Mouse (Mus musculus): ENCODE data around the gene Ssbp1.

The Ssbp1 gene

DNA sequence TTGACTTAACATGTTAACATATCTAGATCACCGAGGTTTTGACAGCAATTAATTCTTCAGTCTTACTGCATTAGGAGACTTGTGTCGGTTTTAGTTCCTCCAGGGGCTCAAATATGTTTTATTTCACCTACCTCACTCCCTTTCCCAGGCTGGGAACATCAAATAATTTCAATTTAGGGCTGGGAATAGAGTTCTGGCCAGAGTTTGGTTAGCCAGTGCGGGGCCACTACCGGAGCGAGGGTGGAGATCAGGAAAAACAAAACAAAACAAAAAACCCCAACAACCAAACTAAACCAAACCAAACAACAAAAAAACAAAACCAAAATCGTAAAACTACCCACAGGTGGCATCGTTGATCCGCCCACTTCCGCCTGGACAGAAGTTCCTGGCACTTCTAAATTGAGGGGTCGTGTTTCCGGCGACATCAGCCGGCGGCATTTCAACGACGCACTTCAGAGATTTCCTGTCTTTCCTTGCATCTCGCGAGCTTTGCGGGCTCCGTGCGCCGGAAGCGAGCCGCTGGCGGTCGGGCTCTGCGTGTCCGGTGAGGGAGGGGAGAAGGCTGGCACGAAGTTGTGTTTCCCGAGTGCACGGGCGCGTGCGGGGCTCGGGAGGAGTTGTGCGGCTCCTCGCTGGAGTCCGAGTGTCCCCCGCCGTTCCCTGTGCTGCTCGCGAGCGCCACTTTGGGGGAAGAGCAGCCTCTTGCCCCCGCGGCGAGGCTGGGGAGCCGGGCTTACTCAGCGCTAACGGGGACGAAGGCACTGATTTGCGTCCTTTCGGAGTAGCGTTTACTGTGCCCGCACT is at the start of gene Ssbp1:
TSS of gene Ssbp1 (plus strand) at position 437 of the 804 bp plus-strand sequence.
- peak; percentile 81 to 85 for DNase-seq (ENCODE audit: low spot score in 2 of 2)

DNA sequence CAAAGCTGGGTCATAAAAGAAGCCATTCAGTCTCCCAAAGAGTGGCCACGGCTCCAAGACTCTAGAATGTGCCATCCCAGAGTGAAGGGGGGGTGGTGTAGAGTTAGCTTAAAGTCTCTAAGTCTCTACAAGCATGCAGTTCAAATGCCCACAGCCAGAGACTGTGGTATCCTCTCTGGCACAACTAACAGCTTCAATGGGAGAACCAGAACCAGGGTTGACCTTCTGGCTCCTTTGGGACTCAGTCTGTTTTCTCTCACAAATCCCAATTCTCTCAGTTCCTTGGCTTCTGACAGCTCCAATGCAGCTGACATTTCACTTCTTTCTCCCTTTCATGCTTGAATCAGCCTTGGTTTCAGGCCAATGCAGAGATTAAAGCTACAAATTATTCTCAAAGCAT is 48.1 kb upstream of the Ssbp1 start:
- DNase-seq (ENCODE audit: low spot score in 2 of 2): no peak

DNA sequence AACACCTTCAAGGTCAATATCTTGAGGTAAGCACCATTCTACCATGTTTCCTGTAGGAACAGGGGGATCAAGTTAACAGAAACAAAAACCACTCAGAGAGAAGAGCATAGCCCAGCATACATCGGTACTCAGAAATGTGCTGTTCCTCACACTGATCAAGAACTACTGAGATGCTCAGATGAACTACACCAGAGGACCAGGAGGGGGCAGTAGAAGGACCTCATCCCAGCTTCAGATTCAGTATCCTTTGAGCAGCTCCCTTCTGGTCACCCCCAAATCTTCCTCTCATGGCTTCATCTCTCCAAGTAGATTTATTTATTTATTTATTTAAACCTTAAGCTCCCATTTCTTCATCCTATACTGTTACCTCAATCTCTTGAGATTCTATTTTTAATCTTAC is 47.4 kb upstream of the Ssbp1 start:
- no peak for DNase-seq (ENCODE audit: low spot score in 2 of 2)

DNA sequence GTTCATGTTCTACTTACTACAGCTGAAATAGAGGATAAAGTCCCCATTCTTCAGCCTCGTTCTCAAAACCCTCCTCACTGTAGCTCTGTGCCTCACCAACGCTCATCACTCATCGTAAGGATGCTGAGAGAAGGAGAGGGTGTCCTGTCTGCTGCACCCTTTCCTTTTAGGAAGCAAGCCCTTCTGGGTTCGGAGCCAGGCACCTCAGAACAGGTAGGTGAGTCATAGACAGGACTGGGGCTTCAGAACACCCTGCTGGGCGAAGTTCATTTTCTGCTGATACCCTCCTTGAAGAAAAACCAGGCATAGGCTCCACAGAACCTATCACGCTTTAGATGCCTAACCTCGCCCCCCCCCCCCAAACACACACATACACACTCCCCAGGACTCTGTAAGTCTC is 43.7 kb upstream of the Ssbp1 start:
- DNase-seq (ENCODE audit: low spot score in 2 of 2): no peak

DNA sequence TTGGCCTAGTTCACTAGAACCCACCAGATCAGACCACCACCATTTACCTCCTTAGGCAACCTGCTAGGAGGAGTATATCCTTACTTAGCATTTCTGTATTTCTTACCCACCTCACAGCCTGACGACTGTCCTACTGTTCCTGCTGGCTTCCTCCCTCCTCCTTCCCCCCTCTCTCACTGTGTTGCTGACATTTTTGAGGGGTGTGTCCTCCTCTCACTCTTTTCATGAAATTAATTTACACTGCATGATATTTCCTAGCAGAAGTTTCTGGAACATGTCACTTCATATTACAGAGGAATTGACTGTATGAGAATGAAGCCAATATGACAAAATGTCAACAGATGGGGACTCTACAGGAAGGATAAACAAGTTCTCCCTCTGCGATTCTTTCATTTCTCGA is 42.5 kb upstream of the Ssbp1 start:
- no peak for DNase-seq (ENCODE audit: low spot score in 2 of 2)

DNA sequence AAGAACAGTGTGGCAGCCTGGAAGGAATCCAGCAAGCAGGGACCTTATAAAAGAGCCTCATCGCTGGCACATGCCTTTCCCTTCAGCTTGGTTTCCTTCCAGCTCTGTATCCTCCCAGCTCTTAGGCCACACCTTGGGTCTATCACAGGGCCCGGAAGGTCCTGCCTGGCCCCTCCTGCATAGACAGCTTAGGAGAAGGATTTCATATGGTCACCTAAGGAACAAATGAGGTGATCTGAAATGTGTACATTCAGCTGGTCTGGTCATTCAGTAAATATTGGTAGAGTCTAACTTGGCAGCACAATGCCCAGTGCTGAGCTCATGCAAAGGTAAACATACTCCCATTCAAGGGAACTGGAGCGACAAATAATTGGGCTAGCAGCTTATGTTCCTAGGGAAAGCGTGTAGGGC is 41.6 kb upstream of the Ssbp1 start:
- DNase-seq (ENCODE audit: low spot score in 2 of 2): no peak

DNA sequence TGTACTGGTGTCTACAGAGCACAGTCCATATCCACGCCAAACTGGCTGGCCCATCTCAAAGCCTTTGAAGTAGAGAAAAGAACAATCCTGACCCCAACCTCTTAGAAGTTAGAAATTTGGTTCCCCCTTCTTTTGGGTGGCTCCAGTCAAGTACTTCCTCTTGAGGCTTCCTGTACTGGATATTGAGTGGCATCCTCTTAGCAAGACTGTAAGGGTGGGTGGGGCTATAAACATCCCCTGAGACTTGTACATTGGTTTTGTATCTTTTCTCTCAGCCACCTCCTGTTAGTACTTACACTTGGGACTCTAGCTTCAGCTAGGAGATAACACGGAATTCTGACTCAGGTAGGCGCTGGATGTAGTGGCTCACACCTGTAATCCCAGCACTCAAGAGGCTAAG is 40.9 kb upstream of the Ssbp1 start:
- no peak for DNase-seq (ENCODE audit: low spot score in 2 of 2)

DNA sequence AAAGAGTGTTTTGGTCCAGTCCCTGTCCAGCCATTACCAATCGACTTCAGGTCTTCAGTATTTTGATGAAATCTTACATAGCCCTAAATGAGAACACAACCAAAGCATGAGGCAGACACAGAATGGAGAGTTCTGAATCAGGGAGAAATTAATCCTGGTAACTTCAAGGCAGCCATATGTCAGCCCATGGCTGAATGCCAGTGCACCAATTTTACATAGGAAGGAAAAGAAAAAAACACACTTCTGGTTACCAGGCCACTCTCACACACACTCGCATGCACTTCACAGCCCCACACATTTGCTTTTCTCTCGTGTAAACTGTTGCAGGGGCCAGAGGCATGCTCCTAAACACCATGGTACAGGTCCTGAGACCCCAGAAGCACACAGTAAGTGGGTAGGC is 40.3 kb upstream of the Ssbp1 start:
- no peak for DNase-seq (ENCODE audit: low spot score in 2 of 2)

DNA sequence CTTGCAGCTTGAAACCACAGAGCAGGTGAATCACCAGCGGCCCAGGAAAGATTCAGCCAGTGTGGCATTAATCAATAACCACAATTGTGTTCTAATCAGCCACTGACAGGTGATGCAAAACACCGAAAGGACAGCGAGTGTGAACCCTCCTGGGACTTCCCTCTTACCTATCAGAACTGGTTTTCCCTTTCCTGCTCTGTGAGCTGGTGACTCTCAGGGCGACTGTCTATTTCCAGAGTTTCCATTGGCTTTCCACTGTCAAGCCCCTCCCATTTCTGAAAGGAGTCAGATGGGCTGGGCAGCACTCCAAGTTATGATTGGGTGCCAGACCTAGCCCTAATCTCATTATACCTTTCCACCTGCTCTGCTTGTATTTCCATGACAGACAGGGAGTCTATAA is 39.8 kb upstream of the Ssbp1 start:
- DNase-seq (ENCODE audit: low spot score in 2 of 2): no peak

DNA sequence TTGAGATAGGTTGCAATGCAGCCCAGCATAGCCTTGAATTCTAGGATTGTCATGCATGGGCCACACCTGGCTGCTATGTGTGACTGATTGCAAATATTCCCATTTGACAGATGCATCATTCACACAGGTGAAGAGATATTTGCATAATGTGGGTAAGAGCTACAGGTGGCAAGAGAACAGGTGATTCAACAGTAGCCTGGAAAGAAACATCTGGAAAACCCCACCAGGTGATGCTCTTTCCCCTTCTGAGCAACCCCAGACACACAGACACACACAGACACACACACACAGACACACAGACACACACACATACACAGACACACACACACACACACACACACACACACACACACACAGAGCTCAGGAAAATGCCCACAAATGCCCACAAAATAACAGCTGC is 39.3 kb upstream of the Ssbp1 start:
- no peak for DNase-seq (ENCODE audit: low spot score in 2 of 2)

DNA sequence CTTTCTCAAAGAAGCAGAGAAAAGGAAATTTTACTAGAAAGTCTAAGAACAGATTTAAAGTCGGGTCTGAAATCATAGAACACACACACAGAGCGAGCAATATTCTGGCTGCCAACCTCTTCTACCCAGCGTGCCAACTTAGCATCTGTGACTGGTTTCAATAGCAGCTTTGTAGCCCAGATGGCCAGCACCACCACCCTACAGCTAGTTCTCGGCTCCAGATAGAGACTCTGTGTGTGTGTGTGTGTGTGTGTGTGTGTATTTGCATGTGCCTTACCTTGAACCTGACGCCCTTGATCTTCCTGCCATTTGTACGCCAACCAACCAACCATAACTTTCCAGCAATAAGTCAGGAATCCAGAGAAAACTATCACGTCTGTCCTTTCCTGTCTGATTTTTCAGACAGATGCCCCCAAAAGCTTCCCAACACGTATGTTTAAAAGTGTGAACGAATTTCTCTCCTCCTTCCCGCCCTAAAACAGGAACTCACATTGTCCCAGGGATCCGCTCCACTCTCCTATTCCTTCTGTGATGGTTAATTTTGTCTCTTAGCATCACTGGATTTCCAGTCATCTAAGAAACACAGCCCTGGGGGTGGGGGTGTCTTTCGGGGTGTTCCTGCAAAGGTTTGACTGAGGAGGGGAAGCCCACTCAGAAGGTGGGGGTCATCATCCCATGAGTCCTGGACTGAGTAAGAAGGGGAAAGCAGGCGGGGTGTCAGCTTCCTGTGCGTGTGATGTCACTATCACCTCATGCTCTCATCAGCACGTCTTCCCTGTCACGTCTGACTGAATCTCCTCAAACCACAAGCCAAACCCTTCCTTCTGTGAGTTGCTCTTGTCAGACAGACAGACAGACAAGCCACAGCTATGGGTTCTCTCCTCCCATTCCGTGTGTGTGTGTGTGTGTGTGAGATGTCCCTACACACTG is 38.5 kb upstream of the Ssbp1 start:
- peak in 1 of 2 experiments; percentile 41 for DNase-seq (ENCODE audit: low spot score in 2 of 2)

DNA sequence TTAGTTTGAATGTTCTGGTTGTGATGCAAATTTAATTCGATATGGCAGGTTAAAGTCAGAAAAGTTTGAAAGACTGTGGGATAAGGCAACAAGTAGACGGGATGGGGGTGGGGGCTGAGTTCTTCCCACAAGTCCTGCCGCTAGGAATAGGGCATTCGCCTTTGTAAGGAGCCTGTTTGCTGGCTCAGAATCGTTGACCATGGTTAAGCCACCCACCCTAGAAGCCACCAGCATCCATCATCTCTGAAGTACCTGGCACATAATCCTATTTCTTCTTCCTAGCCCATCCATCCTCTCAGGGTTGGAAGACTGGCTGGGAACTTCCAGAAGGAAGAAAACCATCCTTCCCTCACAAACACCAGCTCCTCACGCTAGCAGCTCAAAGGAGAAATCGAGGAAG is 36.5 kb upstream of the Ssbp1 start:
- no peak for DNase-seq (ENCODE audit: low spot score in 2 of 2)

DNA sequence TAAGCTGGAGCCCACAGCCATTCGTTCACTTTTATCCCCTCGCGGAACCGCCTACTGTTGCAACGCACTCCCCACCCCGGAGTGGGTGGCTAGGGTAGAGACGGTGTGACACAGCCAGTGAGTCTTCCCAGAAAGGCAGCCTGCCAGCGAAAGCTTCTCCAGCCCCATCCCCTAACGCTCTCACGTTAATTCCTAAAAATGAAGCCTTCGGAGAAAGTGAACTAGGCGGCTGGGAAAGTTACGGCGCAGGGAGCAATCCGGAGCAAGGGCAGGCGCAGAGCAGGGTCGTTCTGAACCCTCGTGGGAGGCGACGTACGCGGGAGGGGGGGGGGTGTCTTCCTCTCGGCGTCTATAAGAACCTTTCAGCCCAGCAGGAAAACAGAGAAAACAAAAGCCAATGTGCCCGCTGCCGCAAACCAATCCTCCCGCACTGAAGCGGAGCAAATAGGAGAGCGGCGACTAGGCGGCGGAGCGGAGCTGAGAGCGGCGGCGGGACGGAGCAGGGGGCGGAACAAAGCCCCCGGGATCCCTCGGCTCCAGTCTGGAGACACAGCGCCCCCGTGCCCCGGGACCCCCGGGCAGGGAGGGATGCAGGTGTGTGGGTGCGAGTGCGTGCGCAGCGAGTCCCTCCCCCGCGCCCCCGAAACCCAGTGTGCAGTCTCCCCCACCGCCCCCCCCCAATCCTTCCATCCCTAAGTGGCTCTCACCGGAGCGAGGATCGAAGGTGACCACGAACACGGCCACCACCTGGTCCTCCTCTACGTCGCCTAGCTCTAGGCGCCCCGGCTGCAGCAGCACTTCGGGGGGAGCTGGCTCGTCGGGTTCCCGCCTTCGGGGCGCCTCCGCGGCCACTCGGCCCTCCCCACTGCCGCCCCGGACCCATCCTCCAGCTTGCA is 35.8 kb upstream of the Ssbp1 start:
- DNase-seq (ENCODE audit: low spot score in 2 of 2): peak; percentile 38 to 48

DNA sequence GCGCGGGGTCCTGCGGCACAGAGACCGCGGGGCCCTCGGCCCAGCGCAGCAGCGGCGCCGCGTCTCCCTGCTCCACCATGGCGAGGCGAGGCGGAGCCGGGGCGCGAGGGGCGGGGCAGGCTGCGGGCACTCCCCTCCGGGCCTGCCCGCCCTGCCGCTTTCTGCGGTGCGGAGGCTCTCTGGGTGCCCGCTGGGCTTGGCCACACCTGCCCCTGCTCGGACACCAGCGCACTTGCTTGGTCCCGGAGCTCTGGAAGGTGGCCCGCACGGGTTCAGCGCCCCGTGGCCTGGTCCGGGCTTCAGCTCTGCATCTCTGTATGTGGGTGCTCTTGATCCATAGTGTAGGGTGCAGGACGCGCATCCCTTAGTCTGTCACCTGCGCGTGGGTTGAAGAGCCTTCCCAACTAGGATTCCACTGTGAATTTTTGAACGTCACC is 35.1 kb upstream of the Ssbp1 start, which contains the start of gene E330009J07Rik:
TSS of gene E330009J07Rik (minus strand) at position 89 of the 437 bp plus-strand sequence.
- DNase-seq (ENCODE audit: low spot score in 2 of 2): peak; percentile 65 to 74

DNA sequence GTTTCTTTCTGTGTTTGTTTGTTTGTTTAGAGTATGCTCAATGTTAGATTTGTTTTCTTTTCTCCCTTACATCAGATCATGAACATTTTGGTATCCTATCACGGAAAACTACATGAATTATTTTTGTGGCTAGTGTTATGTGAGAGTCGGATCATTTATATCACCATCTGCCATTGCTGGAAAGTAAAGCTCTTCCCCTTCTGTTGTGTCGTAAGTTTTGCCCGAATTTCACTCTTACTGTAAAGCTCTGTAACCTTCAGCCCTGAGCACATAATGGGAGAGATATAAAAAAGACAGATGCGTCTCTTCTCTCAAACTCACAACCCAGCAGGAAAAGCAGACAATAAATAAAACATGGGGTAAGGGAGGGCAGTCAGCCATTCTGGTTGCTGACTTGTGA is 32.2 kb upstream of the Ssbp1 start, which contains the start of gene Wee2:
TSS of gene Wee2 (plus strand) at position 153 of the 400 bp plus-strand sequence.
- no peak for DNase-seq (ENCODE audit: low spot score in 2 of 2)

DNA sequence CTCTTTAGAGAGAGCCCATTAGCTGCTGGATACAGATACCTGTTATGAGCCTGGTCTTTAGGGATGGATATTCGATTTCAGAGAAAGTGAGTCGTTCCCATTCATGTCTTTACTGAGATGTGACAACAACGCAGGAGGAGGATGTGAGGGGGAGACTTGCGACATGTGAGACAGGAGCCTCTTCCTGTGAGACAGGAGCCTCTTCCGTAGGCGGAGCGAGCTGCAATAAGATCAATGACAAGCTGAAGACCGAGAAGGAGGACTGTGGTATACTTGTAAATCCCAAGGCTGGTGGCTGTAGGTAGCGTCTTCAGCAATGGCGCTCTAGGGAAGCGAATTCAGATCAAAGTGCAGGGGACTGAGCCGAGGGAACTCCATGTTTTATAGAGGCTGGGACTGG is 31.4 kb upstream of the Ssbp1 start:
- no peak for DNase-seq (ENCODE audit: low spot score in 2 of 2)

DNA sequence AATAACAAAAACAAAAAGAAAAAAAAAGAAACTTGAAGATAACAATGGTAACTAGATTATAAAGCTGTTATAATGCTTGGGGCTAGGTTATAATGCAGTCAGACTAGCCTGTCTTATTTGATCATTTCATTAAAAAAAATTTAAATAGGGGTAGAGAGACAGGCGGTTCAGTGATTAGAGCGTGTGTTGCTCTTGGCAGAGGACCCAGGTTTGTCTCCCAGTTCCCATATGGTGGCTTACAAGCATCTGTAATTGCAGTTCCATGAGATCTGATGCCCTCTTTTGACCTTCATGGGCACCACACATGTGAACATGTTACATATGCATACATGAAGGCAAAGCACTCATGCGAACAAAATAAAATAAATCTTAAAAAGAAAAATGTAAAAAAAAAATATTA is 29.9 kb upstream of the Ssbp1 start:
- DNase-seq (ENCODE audit: low spot score in 2 of 2): no peak

DNA sequence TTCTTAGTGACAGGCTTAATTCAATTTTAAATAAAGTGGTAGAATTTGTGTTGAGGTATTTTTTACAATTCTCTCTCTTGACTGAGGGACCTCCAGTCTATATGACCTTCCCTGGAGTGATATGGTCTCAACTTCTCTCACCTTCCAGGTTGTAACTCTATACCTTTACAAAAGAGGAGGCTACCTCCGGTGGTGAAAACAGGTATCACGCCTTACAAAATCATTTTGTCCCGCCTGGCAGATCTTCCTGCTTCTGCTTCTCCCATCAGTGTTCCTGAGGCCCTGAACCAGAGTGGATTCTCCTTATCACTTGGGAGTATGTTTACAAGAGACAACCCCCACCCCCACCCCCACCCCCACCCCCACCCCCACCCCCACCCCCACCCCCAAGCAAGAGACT is 29.4 kb upstream of the Ssbp1 start:
- no peak for DNase-seq (ENCODE audit: low spot score in 2 of 2)

DNA sequence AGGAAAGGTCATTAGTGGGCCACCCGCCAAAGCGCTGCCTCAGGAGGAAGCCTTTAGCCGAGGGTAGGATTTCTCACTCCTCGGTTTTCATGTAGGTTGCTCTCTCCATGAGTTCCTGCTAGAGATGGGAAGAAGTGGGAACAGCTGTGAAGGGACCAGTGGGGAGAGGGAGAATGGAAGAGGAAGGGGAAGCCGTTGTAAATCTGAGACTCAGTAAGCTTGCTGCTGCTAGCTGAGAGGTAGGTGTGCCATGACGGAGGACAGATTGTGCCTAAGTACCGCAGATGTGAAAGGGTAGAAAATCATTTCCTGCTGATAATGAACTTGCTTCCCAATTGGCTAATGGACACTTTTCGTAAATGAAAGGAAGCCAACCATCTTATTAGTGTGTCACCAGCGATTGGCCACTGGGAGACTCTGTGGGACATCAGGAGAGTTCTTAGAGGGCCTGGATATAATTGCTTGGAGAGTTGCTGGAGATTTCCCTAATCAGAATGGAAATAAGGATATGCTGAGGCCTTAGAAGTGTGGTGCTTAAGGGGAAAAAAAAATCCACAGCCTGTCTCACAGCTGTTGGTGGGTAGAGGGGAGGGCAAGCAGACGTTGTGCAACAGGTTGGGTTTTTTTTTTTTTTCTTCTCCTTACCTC is 27.7 kb upstream of the Ssbp1 start:
- no peak for DNase-seq (ENCODE audit: low spot score in 2 of 2)

DNA sequence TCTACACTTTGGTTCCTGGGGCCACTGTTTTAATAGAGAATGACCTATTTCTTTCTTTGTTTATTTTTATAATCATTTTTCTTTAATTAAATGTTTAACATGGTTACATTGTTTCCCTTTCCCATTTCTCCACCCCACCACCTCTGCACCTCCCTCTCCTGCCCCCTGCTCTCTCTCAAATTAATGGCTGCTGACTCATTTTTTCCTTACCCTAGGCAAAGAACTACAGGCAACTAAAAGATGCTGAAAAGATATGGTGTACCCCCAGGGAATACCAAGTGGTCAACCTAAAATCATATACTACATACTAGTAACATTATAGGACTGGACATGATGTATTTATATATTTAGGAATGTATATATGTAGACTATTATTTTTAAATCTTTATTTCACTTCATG is 22.5 kb upstream of the Ssbp1 start:
- no peak for DNase-seq (ENCODE audit: low spot score in 2 of 2)

DNA sequence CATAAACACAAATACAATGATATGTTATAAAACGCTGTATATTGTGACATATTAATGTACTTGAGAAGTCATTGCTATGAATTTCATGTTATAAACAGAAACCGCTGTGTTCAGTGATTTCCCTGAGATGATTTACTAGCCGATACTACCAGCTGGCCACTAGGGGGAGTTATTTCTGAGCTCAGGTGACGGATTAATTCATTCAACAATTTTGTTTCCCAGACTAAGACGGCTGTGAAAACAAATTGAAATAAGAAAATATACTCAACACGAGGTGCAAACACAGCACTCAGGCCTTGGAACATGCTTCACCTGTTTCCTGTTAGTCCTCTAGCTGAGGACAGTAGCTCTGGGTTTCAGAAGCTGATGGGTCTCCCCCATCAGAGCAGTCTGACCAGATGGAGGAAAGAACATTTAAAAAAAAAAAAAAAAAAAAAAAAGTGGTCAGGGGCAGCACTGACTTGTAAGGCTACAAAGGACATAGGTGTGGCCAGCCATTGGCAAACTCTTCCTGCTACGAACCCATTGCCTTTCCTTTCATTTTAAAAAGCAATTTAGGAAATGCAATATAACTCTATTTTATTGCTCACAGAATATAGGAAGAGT is 16.6 kb upstream of the Ssbp1 start:
- no peak for DNase-seq (ENCODE audit: low spot score in 2 of 2)
